Mouse (Mus musculus) adrenal gland, postnatal 4 days (tissue): ENCODE data around the gene Nufip1. TPM values are rescaled to one million over a fixed set of nuclear protein-coding genes. Genes with fewer than 3 reads are reported as not detected.

ENCODE experiments used
- DNase-seq, 2 experiments: peaks; one replicate each; pipeline ENCODE4 v3.0.0; 2021 to 2022; ENCODE audit warnings: low spot score in 2 of 2, mixed read lengths in 2 of 2
- long read RNA-seq, 2 experiments: library from polyadenylated mRNA; stranded (forward); transcript quantifications; one replicate each; pipeline ENCODE4 v2.0.0; 2021
- total RNA-seq, 2 experiments: library from RNA; stranded (reverse); gene quantifications; 2 replicates each; pipeline ENCODE4 v1.2.3; 2021

Gene Nufip1
- total RNA-seq, result 10 to 100 TPM; 11.9 to 12.5 TPM
- long read RNA-seq, experiment 1, transcript Nufip1-201 (10 exons, 3,974 nt), result major isoform, 20 of 21 reads
- long read RNA-seq, experiment 1, partial matches to known transcripts, result 0 of 21 reads
- long read RNA-seq, experiment 1, other reads (novel, unspliced or antisense), result 1 of 21 reads
- long read RNA-seq, experiment 2, transcript Nufip1-201 (10 exons, 3,974 nt), result major isoform, 36 of 40 reads
- long read RNA-seq, experiment 2, partial matches to known transcripts, result 1 of 40 reads
- long read RNA-seq, experiment 2, other reads (novel, unspliced or antisense), result 3 of 40 reads

- DNase-seq, result peak; percentile 49 to 81
These were observed at the start of gene Nufip1, which contains the start of gene Gpalpp1 for GRCm38 (mm10) chr14:76110396-76111221. TSS of gene Nufip1 (plus strand) at chr14:76110891. TSS of gene Gpalpp1 (minus strand) at chr14:76110760.

DNA sequence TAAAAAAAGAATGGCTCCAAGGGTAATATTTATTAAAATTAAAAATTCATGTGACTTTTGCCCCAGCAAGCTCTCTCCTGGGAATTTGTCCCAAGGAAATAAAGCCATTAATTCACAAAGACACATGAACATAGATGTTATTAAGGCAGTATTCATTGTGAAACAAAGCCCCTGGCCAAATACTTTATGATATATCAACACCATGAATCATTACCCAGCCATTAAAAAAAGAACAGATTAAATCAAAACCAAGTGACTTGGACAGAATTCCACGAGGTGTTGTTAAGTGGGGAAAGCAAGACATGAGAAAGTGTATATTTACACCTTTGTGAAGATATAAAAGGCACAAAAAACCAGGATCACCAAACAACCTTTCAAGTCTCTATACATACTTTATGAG, 43.5 kb upstream of the Nufip1 start:
- no peak for DNase-seq

DNA sequence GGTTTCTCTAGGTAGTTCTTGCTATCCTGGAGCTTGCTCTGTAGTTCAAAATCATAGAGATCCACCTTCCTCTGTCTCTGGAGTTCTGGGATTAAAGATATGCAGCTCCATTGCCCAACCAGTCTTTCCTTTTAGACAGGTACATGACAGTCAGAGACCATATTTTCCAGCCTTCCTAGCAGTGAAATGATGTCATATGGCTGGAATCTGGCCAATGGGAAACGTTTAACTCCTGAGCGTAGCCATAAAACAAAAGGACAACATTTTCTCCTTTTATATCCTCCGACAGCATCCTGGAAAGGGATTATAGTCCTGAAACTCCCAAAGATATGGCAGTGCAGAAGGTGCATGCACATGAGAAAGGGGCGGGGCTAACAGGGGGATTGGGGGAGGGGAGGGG, 42.4 kb upstream of the Nufip1 start:
- no peak for DNase-seq

- no peak for DNase-seq
These were observed 41.4 kb upstream of the Nufip1 start for GRCm38 (mm10) chr14:76069296-76069695.

DNA sequence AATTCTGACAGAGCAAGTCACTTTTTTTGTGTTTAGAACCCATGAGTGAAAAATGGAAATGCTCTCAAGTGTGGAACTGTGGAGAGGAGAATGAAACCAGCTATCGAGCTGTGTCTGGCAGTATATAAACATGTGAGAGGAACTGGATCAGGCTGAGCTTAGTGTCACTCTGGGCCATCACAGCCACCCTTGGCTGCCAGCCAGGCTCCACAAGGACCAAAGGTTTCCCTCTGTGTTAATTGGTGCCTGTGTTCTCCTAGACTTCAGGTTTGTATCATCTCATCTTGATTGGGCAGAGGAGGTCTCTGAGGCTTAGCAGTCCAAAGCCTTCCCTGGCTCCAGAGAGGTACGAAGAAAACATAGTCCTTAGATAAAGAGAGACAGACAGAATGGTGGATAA, 38.1 kb upstream of the Nufip1 start:
- no peak for DNase-seq

DNA sequence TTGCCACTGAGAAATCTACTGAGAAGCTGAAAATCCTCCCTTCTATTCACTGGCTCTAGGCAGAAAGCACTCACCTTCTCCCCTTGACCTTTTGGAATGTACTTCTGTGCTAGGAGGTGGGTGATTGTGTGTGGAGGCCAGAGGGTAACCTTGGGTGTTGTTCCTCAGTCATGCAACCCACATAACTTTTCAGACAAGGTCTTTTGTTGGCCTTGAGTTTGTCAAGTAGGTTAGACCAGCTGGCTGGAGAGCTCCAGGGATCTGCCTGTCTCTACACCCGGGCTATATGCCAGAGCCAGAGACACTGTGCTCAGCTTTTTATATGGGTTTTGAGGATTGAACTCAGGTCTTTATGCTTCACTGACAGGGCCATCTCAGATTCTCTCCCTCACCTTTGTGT, 36.5 kb upstream of the Nufip1 start:
- no peak for DNase-seq

GRCm38 (mm10) chr14:76075721-76076120, 35.0 kb upstream of the Nufip1 start:
- no peak for DNase-seq

DNA sequence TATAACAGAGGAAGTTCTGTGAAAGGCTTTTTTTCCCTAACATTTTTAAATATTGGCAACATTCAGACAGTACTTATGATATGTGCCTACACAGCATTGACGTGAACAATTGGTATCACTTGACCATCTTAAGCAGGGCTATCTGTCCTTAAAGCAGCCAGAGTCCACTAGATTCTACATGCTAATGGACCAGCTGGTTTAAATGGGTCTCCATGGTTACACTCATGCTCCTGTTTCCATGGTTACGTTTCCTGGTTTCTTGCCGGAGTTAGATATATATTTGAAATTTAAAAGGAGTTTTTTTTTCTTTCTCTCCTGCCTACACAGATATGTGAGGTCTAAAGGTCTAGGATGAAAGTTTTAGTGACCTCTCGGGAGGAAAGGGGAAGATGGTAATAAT, 34.1 kb upstream of the Nufip1 start:
- no peak for DNase-seq

DNA sequence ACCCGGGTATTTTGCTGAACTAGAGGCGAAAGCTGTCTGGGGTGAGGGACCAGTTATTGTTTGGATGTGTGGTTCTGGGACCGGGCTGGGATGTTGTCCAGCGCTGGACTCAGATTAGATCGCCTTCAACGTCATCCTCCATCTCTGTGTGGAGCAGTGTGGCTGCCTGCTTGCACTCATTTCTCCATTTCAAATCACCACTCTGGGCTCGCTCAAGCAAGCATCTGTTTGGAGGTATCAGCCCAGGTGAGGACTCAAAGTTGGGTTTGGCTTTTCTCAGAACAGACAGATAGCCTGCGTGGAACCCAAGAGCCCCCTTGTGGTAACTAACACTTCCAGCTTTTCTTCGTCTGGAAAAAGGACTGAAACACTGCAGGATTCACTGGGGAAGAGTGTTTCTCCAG, 33.6 kb upstream of the Nufip1 start:
- DNase-seq, result no peak

DNA sequence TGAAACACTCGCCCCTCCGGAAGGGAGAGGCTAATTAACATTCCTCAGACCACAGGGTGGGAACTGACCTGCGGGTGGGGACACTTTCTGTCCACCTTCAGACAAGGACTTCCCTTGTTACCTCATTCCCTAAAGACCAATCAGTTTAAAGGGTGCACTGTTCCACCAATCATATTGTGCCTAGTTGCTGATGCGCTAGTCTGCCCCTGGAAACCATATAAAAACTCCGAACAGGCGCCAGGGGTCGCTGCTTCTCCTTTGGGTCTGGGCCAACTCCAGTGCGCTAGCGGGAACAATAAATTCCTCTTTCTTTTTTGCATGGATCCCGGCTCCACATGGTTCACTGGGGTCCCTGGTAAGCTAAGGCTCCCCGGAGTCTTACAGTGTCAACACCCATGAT, 29.2 kb upstream of the Nufip1 start:
- DNase-seq, result no peak

- no peak for DNase-seq
These were observed 28.5 kb upstream of the Nufip1 start for GRCm38 (mm10) chr14:76082086-76082636.

GRCm38 (mm10) chr14:76084188-76084587, 26.5 kb upstream of the Nufip1 start:
- DNase-seq, result no peak

DNA sequence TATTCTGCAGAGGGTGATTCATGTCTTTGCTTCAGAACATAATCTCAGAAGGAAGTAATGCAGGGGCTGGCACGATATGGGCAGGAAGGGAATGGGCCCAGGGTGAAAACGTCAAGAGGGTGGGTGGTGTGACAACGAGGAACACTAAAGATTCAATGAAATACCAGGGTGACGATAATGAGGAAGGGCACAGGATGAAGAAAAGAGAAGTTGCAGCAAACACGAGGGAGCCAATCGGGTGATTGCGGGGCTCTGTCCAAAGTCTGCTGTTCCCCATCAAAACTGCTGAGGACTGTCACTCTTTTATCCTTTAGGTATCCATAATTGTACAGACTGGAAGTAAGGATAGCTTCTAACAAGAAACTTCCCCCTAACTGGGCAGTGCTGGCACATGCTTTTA, 13.4 kb upstream of the Nufip1 start:
- no peak for DNase-seq

GRCm38 (mm10) chr14:76097815-76098214, 12.9 kb upstream of the Nufip1 start:
- DNase-seq, result no peak

GRCm38 (mm10) chr14:76099543-76099942, 11.1 kb upstream of the Nufip1 start:
- no peak for DNase-seq

GRCm38 (mm10) chr14:76115744-76116143, 5.1 kb downstream of the Nufip1 start:
- DNase-seq, result no peak

DNA sequence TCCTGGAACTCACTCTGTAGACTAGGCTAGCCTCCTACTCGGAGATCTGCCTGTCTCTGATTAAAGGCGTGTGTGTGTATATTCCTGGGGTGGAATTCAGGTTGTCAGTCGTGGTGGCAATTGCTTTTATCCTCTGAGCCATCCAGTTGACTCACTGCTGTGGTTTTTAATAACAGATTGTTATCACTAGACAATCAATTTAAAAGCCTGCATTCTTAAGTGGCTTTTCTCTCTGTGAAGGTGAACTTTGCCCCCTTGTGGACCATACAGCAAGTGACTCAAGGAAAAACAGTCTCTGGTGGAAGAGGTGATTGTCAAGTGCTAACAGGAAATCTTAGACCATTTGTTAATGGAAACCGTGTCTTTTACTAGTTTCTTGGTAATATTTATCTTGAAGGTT, 8.3 kb downstream of the Nufip1 start:
- no peak for DNase-seq

DNA sequence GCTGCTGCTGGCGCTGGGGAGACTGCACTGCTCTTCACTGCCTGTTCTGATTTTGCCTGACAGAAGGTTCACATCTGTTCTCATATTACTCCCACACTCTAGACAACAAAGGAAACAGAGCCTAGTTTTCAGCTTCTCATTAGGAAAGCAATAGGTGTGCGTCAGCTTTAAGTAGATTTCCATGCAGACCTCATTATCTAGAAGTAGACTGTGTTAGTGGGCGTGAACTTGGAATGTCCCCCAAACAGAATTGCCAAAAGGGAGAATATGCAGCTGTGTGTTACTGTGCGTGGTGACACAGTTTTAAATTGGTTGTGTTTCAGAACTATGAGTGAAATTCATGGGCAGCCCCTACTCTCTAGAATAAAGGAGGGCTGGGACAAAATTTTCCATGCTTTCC, 9.8 kb downstream of the Nufip1 start:
- DNase-seq, result no peak

DNA sequence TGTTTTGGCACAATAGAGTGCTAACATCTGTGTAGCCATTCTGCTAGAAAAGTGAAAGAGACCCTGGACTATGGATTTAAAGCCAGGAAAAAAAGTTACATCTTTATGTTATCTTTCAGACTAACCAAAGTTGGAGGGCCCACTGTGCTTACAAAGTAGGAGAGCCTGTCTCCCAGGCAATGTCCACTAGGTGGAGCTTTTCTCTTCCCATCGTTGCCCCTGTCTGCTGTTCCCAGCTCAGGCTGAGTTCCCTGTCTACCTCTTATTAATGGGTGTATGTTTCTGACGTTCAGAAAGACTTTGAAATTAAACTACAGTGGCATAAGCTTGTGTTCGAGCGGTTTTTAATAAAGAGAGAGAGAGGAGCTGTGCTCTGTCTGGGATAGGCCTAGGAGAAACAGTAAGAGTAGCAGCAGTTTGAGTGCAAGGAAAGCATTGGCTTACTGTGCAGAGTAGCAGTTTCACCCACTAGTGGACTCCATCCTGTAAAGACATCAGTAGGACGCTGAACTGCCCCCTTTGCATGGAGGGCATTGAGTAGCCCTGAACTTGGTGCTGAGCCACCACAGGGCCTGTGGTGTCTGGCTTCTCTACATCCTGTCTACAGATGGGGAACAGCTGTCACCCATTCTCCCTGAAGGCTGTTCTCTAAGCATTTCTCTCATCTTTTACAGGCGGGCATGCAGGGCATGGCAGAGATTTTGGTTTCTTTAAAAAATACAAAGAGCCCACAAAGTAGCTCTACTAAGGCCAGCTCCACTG, 11.4 kb downstream of the Nufip1 start:
- peak in 1 of 2 experiments; percentile 13 for DNase-seq

DNA sequence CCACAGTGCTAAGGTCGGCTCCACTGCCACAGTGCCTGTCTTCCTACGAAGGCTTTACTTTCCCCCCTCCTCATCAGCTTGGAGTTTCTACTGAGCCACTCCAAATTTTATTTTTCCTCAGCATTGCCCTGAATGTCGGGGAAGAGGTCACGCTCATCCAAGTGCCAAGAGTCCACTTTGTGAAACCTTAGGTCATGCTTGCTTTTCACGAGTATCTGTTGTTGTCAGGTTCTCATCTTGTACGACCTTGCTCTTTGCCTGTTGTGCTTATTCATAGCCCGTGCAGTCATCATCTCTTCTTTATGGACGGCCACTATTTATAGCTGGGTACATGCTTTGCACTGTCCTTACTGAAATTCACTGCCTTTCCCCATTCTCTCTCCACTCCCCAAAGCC, 12.0 kb downstream of the Nufip1 start:
- DNase-seq, result no peak

DNA sequence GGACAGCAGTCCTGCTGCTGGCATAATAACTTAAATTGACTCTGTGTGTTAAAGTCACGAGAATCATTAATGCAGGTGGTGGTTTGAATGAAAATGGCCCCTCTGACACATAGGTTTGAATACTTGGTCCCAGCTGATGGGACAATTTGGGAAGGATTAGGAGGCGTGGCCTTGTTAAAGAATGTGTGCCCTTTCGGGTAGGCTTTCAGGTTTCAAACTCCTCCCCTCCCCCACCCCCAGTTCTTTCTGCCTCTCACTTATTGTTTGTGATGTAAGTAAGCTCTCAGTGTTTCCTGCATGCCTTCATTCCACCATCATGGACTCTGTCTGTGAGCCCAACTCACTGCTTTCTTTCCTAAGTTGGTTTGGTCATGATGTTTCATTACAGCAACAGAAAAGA, 16.6 kb downstream of the Nufip1 start:
- no peak for DNase-seq

DNA sequence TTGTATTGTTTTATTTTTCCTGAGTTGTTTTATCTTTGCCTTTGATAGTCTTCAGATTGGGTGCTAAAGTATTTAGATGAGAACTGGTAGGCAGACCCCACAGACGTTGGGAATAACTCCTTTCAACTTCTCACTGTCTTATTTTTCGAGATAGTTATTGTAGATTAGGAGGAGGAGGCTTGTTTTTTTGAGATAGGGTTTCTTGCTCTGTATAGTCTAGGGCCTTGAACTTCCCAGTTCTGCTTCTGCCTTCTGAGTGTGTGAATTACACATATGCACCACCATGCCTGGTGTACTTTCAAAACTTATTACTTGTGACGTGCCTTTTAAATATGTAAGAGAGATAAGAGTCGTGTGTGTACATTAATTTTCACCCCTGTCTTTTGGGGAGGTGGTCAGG, 17.5 kb downstream of the Nufip1 start:
- DNase-seq, result no peak
